Mouse (Mus musculus) left cerebral cortex, adult 8-10 months (tissue): ENCODE measurements at regions not wholly inside any gene's neighbourhood (a gene's known extent, or its start where the extent isn't known, plus 50 kb on each side); places are given as distances from the start of the nearest gene placed in this dataset.
A peak's percentile ranks its signal among the peaks of the same experiment; 100 is the strongest.

ENCODE experiments used
- DNase-seq, 2 experiments: peaks; one replicate each; pipeline ENCODE4 v3.0.0; 2022; ENCODE audit warnings: low spot score in 2 of 2

DNA sequence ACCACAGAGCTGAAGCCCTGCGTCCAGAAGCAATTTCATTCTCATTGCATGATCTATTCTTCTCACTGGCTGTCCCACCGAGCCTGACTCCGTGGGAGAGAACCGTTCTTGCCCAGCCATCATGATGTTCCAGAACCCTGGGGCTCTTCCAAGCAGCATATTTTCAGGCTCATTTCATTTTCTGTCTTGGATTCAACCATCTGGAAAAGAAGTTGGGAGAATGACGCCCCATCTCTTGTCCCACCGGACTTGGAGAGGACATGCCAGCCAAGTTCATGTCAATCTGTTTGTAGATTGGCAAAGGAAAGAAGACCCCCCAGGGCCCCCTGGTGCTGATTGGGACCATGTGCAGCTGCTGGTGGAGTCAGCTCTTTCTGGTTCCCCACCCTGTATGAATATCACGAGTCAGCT lies 1400.5 kb upstream of the Lrrc6 start:
- DNase-seq = peak in 1 of 2 experiments; percentile 30

DNA sequence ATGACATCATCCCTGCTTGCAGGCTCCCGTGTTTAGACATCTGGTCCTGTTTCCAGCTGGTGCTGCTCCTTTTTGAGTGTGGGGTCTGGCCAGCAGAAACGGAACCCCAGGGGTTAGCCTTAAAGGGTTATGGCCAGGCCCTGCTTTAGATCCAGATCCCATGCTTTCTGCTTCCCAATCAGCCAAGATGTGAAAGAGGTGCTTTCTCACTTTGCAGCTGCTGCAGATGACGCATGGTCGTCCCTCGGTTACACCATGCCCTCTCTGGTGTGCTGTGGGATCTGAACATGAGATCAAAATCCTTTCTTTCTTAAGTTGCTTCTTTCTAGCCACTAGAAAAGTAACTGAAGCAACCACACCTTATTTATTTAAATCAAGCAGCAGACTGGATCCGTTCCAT lies 1399.1 kb upstream of the Lrrc6 start:
- no peak for DNase-seq

DNA sequence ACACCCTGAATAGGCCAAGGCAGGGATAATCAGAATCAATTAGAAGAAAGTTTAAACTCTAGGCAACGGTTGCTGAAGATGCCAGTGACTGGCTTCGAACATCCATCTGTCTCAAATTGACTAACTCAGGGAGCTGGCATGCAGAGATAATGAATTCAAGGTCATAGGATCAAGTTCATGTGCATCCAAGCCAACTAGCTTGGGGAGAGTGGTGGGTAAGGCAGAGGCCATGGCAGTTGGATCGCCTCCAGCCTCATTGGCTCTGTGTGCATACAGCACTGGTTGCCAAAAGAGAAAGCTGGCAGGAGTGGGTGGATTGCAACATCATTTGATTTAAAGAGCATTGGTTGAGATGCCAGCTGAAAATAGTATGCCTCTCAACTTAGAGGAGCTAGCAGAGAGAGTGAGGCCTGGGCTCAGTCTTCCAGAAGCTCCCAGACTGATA lies 1398.3 kb upstream of the Lrrc6 start:
- peak; percentile 24 to 64 for DNase-seq

DNA sequence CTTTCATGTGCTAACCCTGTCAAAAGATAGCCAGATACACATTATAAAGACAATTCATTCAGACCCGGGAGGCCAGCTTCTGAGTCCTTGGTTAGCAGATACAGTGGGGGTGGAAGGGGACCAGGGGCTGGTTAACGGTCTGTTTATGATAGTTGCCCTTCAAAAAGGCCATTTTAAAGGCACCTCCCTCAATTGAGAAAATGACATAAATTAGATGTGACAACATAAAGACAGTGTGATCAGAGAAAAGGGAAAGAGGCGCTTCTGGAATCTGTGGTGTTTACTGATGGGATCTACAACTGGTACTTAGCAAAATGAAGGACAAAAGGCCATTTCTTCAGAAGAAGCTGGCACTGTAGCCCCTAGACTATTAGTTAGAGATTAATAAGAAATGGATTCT lies 1391.4 kb upstream of the Lrrc6 start:
- DNase-seq = no peak

DNA sequence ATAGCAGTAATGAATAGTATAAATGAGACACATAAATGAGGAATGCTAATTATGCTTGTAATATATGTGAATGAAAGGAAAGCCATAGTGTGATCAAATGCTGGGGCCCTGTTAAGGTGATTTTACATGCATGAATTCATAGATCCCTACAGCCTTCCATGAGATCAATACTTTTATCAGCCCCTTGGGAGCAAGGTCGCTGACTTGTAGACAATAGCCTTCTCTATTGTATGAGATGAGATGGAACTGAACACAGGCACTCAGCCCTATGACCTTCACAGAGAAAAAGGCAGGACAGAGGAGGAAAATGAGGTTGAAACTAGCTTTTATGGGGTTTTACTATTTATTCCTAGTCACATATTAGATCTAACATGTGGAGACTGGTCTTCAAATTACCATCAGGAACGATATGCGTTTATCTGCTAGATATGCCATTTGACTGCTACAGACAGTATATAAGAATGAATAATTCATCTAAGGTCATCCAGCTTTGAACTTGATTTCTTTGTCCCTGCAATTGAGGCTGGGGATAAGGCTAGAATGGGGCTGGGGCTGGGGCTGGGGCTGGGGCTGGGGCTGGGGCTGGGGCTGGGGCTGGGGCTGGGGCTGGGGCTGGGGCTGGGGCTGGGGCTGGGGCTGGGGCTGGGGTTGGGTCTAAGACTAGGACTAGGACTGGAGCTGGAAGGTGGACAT lies 1390.0 kb upstream of the Lrrc6 start:
- DNase-seq = no peak

DNA sequence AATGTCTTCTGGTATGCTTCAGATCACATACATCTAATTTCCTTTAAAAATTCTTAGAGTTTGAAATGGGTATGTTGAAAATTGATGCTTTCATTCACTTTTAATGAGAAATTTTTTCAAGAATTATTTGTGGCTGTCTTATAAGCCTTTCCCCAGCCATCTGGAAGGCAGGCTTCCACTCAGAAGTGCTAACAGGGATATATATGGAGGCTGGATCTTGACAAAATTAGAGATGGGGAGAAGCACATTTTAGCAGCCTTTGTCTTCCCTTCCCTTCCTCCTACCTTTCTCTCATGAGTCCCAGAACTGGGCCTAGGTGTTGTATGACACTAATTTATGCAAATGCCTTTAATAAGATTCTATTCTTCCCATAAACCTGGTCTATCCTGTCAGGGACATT lies 1387.8 kb upstream of the Lrrc6 start:
- DNase-seq = peak in 1 of 2 experiments; percentile 20

DNA sequence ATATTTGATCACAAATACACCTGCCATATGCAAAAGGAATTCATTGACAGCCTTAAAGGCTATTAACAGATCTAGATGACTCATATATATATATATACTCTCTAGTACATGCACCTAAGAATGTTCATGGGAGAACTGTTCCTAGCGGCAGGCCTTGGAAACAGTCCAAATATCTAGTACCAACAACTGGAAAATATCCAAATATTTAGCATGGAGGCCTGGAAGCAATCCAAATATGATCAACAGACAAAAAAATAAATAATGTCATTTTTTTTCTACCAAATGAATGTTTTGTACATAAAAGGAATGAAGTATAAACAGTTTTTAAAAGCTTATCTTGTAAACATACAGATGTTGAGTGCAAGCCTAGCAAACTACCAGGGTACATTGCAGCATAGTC lies 1354.6 kb upstream of the Lrrc6 start:
- no peak for DNase-seq

DNA sequence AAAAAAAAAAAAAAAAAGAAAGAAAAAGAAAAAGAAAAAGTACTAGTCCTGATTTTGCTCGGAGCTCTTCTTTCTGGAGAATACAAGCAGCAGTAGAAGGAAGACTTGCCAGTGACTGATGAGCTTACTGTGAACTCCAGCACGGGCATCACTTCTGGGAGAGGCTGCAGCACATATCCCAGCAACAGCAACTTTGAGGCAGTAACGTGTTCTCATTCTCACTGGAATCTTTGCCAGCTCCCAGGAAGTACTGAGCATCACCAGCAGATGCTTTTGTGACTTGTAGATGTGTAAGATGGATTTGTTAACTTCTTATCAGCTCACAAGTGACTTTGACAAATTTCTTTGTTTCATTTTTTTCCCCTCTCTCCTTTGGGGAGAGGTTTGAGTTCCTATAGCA lies 1349.4 kb upstream of the Lrrc6 start:
- peak in 1 of 2 experiments; percentile 28 for DNase-seq

DNA sequence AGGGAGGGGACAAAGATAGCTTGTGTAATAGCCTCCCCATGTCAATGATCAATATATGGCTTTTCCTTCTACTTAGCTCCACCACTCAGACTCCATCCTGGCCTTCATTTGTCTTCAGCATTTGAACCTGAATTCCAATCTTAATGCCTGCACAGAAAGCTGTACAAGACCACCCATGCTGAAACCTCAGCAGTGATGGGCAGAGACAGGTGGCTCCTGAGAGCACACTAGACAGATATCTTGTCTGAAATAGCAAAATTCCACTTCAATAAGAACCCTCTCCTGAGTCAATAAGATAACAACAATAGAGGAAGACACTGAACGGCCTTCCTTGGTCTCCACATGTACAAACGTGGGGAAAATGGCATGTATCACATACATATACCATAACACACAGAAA lies 1345.0 kb upstream of the Lrrc6 start:
- no peak for DNase-seq

DNA sequence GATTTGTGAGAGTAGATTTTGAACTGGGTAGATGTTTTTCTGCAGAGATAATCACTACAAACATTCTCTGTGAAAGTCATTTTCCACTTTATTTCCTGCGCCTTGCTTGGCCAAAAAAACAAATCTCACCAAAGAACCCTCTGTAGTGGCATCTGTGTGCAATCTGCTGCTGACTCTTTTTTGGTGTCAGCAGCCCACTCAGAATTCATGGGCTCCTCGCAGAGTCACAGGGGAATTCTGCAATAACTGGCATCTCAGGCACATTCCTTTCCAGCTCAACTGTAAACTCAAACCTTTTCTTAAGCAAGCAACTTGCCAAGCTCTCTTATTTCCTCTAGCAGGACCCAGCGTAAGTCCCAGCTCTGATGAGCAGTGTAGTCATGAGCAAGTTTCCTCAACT lies 1340.0 kb upstream of the Lrrc6 start:
- DNase-seq = peak; percentile 6 to 84

DNA sequence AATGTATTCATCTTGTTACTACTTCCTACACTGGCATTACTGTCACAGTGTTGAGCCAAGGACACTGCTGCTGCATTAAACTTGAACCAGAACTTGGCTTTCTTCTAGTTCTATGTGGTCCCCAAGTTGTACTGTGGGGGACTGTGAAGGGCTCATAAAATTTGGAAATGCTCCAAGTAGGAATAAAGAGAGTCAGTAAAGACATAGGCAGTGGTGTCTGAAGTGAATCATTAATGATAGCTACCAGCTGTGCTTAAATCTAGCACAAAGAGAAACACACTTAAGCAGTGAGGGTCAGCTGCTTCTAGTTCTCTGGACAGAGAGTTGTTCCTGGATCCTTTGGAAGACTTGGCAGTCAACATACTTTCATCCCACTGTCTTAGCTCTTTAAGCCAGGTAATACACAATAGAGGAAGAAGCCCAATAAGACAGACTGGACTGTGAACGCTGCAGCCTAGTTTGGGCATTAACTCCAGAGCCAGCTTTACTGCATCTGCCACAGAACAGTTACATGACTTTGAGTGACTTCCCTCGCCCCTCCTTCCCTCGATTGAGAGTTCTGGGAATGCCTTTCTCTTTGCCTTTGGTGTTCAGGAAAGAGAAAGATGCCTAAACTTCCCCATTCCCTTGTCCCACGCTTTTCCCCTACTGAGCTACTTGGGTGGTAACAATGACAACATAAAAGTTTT lies 1325.2 kb upstream of the Lrrc6 start:
- no peak for DNase-seq

DNA sequence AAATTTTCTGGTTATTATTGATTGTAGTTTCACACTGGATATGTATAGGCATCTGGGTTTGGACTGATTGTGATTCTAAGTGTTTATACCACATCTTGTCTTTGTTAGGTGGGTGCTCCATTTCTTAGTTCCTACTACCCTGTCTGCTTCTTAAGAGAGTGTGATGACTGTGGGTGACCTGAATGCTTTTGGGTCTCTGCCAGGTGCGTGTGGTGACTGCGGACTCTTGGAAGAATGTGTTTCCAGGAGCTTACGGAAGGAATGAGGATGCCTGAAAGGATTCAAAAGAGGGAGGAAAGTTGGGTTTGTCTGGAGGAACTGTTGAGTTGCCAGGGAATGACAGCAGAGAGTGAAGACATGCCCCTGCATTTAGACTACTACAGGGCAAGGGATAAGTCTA lies 1322.5 kb upstream of the Lrrc6 start:
- no peak for DNase-seq

DNA sequence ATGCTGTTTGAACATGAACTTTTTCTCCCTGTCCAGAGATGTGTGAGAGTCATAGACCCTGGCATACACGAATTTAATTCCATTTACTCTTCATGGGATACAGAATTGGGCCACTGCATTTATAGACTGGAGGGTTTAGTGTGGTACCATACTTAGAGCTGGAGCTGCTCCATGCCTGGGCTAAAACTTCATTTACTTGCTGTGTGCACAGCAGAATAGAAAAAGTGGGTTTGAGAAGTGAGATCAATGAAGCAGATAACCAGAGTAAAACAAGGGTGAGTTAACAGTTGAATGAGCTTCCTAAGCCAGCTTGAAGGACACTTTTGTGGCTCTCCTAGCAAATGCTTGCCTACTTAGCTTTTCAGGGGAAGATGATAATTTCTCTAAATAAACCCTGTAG lies 1299.2 kb upstream of the Lrrc6 start:
- no peak for DNase-seq

DNA sequence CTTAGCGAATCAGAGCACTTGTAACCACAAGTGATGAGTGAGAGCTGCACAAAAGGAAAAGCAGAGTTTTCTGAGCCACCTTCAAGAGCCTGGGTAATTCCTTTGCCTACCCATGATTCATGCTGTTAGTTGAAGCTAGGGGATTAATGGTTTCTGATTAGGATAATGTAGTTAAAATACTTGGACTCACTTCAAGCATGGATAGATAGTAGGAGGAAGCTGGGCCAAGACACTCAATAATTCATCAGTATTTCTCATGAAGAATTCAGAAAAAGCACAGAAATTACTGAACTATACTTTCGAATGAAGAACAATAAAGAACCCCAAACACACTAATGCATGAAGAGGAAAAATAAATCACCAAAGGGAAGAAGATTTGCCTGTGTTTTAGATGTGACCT lies 1294.9 kb upstream of the Lrrc6 start:
- DNase-seq = no peak

DNA sequence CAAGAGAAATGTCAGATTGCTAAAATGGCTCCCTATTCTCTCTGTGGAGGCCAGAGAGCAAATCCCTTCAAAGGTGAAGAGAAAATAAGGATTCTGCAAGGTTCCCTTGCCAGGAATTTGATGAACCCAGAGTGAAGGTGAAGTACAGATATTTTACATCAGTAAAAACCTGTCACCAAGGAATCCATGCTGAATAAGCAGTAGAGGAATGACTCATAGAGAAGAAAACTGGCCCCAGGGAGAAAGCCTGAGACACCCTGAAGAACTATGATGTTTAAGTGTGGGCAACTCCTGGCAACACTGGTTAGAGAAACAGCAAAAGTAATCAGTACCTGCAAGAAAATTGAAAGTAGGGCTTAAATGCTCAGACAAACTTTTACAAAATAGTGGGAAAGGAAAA lies 1292.1 kb upstream of the Lrrc6 start:
- no peak for DNase-seq

DNA sequence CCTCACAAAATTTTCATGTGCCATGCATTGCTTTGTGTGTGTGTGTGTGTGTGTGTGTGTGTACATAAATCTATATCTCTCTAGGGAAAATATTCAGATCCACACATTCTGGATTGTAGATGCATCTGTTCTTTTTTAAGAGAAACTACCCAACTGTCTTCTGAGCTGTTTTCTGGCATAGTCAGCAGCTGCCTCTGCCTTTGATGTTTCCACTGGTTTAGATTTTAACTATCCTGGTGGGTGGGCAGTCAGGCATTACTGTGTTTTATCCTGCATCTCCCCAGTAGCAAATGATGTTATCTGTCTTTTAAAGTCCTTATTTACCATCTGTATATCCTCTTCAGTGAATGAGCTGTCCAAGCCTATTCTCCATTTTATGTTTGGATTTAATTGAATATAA lies 1287.9 kb upstream of the Lrrc6 start:
- no peak for DNase-seq

DNA sequence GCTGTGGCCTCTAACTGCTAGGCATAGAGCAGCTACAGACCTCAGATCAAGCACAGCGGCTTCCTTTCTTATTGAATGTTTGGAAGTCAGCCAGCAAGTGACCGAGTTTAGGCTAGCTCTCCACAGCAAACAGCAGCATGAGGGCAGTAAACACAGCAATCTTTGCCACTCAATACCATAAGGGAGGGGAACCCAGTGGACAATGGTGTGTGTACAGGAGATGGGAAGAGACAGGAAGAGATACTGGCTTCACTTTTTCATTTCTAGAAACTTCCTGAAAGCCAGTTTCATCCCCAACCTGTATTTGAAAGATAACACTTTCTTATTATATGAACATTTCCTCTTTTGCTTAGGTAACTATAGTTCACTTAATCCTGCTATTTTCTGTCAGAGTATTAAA lies 1284.9 kb upstream of the Lrrc6 start:
- DNase-seq = no peak

DNA sequence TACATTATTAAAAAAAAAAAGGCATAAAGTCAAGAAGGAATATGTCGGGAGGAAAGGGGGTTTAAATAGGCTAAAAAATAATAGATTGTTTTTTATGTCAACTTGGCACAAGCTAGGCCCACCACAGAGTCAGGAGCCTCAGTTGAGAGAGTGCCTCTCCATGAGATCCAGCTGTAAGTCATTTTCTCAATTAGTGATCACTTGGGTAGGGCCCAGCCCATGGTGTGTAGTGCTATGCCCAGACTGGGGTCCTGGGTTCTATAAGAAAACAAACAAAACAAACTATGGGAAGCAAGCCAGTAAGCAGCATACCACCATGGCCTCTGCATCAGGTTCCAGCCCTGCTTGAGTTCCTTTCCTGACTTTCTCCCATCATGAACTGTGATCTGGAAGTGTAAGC lies 1283.0 kb upstream of the Lrrc6 start:
- DNase-seq = no peak

DNA sequence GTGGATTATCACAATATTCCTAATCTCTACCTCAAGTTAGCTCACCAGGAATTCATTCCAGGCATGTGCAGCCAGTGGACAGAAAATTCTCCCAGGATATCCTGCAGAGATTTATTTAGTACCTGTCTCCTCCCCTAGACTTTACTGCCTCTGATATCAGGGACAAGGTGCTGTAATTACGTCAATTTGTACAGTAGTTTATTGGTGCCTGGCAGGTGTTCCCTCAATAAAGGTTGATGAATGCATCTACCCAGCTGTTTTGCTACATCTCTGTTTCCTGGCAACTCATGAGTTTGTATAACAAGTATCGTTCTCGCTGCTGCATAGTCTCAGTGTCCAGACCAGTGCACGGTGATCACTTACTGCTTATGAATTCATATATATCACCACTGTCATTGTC lies 1281.8 kb upstream of the Lrrc6 start:
- no peak for DNase-seq

DNA sequence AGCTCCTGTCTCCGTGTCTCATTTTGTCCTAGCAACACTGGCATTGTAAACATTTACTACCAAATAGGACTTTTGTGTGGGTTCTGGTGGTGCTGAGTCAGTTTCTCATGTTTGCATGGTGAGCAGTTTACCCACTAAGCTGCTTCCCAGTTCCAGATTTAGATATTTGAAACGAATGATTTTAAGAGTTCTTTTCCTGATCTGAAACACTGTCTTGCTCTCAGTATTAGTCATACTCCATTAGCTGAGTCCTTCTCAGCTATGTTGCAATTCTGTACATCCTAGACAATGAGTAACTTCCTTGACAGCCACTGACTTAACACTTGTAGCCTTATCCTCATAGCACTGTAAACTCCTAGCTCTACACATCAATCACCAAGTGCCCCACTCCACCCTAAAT lies 1280.1 kb upstream of the Lrrc6 start:
- peak in 1 of 2 experiments; percentile 10 for DNase-seq

DNA sequence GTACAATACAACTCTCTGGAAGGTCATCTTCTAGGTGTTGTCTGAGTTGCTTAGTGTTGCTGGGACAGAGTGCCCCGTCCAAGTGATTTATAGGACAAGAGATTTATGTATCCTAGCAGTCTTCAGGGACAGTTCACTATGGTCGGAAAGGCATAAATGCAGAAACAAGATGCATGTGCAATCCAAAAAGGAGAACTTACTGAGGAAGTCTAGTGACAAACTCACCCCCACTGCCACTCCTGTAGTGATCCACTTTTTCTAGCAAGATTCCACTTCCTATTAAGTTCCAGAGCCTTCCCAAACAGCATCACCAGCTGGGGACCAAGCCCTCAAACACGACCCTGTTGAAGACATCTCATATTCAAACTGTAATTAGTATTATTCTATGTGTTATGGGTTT lies 1266.9 kb upstream of the Lrrc6 start:
- no peak for DNase-seq

DNA sequence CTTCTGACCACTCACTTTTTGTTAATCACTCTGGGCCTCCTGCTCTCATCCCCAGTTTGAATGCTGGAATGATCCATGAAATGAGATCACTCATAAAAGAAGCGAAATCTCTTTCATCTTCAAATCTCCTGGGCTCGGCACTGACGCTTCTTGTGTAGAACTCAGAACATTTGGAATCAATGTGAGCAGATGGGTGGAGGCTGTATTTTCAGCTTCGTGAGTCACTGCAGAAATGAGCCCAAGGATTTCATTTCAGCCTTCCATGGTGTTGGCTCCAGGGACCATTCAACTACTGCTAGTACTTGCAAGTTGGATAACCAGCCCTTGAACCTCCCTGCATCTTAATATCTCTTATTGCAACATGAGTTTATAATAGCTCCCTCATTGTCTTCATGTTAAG lies 1258.5 kb upstream of the Lrrc6 start:
- DNase-seq = peak in 1 of 2 experiments; percentile 36

DNA sequence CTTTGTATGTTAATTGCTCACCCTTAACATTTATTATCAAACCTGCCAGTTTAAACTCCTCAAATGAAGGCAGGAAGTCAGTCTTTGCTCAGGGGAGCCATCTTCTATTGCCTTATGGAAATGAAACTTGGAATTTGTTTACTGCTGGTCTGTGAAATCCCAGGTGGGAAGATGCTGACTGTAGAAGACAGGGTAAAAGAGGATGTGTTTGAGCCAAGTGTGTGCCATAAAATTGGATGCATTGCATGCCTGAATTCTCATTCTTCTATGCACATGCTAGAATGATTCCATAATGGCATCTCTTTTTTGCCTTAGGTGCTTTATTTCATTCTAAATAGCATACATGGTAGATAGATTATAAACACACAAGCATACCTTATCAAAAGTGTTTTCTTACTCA lies 1249.9 kb upstream of the Lrrc6 start:
- no peak for DNase-seq
